Mouse (Mus musculus) splenic B cell, adult 2 months (primary cell): ENCODE results near the gene Itpk1.

Experiments used
- DNase-seq: peaks from one replicate; pipeline ENCODE4 v3.0.0-alpha.2; 2011; ENCODE audit warnings: low read depth, low spot score
- H3K27me3 ChIP-seq: 2 replicates; pipeline ENCODE4 v1.6.1; 2012; ENCODE audit warnings: mild to moderate bottlenecking, low read length, moderate library complexity, mixed read lengths; ENCODE audit not compliant: control insufficient read depth, poor library complexity, insufficient read depth, severe bottlenecking
- H3K36me3 ChIP-seq: 2 replicates; pipeline ENCODE4 v1.6.1; 2012; ENCODE audit warnings: mild to moderate bottlenecking, low read length, moderate library complexity, mixed read lengths; ENCODE audit not compliant: control insufficient read depth, poor library complexity, insufficient read depth, severe bottlenecking

Itpk1 gene

GRCm38 (mm10) chr12:102672176-102672575 is 32.6 kb downstream of the Itpk1 start:
- DNase-seq, result peak; percentile 44
- Histone ChIP-seq H3K36me3 (no peaks in the 10 kb centered on the region), H3K27me3 (no peaks in the 10 kb centered on the region)

- no peaks in the 10 kb centered on the region for H3K27me3 ChIP-seq
- H3K36me3 ChIP-seq, result no peaks in the 10 kb centered on the region
- peak; percentile 47 for DNase-seq
These were observed 33.9 kb downstream of the Itpk1 start for GRCm38 (mm10) chr12:102670848-102671247.

- no peaks in the 10 kb centered on the region for H3K27me3 ChIP-seq
- no peak for DNase-seq
- H3K36me3 ChIP-seq, result no peaks in the 10 kb centered on the region
These were observed 39.1 kb downstream of the Itpk1 start for GRCm38 (mm10) chr12:102665465-102666202.

GRCm38 (mm10) chr12:102664052-102664448 is 40.7 kb downstream of the Itpk1 start:
- DNase-seq, result no peak
- Histone ChIP-seq H3K27me3 (no peaks in the 10 kb centered on the region), H3K36me3 (no peaks in the 10 kb centered on the region)

- H3K36me3 ChIP-seq, result no peaks in the 10 kb centered on the region
- no peak for DNase-seq
- no peaks in the 10 kb centered on the region for H3K27me3 ChIP-seq
These were observed 41.2 kb downstream of the Itpk1 start for GRCm38 (mm10) chr12:102663349-102664051.

GRCm38 (mm10) chr12:102661772-102662171 is 43.0 kb downstream of the Itpk1 start:
- Histone ChIP-seq H3K36me3 (no peaks in the 10 kb centered on the region), H3K27me3 (no peaks in the 10 kb centered on the region)
- DNase-seq, result no peak

GRCm38 (mm10) chr12:102660906-102661651 is 43.7 kb downstream of the Itpk1 start:
- no peak for DNase-seq
- Histone ChIP-seq H3K27me3 (no peaks in the 10 kb centered on the region), H3K36me3 (no peaks in the 10 kb centered on the region)

GRCm38 (mm10) chr12:102653003-102653402 is 51.7 kb downstream of the Itpk1 start:
- no peaks in the 10 kb centered on the region for H3K36me3 ChIP-seq
- no peaks in the 10 kb centered on the region for H3K27me3 ChIP-seq
- DNase-seq, result no peak

GRCm38 (mm10) chr12:102652420-102652819 is 52.3 kb downstream of the Itpk1 start:
- Histone ChIP-seq H3K27me3 (no peaks in the 10 kb centered on the region), H3K36me3 (no peaks in the 10 kb centered on the region)
- peak; percentile 40 for DNase-seq

GRCm38 (mm10) chr12:102651871-102652270 is 52.9 kb downstream of the Itpk1 start:
- no peak for DNase-seq
- H3K36me3 ChIP-seq, result no peaks in the 10 kb centered on the region
- no peaks in the 10 kb centered on the region for H3K27me3 ChIP-seq

- no peak for DNase-seq
- H3K27me3 ChIP-seq, result no peaks in the 10 kb centered on the region
- no peaks in the 10 kb centered on the region for H3K36me3 ChIP-seq
These were observed 53.3 kb downstream of the Itpk1 start for GRCm38 (mm10) chr12:102651401-102651800.

- Histone ChIP-seq H3K36me3 (no peaks in the 10 kb centered on the region), H3K27me3 (no peaks in the 10 kb centered on the region)
- DNase-seq, result no peak
These were observed 54.1 kb downstream of the Itpk1 start for GRCm38 (mm10) chr12:102650649-102651048.

- no peaks in the 10 kb centered on the region for H3K36me3 ChIP-seq
- peak; percentile 26 for DNase-seq
- no peaks in the 10 kb centered on the region for H3K27me3 ChIP-seq
These were observed 56.7 kb downstream of the Itpk1 start for GRCm38 (mm10) chr12:102647839-102648564.

GRCm38 (mm10) chr12:102646586-102647260 is 58.0 kb downstream of the Itpk1 start:
- DNase-seq, result peak; percentile 72
- Histone ChIP-seq H3K36me3 (no peaks in the 10 kb centered on the region), H3K27me3 (no peaks in the 10 kb centered on the region)
